Mouse (Mus musculus) naive thymus-derived CD4-positive, alpha-beta T cell, adult 2 months (primary cell): ENCODE results near the gene Hltf.

ENCODE experiments used
- DNase-seq: peaks from one replicate; pipeline ENCODE4 v3.0.0-alpha.2; 2011; ENCODE audit warnings: low read depth

Gene Hltf

GRCm38 (mm10) chr3:20146884-20147395 is 89.3 kb downstream of the Hltf start:
- DNase-seq, result no peak

GRCm38 (mm10) chr3:20147647-20148046 is 90.0 kb downstream of the Hltf start:
- no peak for DNase-seq

GRCm38 (mm10) chr3:20150511-20150910 is 92.9 kb downstream of the Hltf start:
- no peak for DNase-seq

GRCm38 (mm10) chr3:20151651-20152050 is 94.0 kb downstream of the Hltf start:
- no peak for DNase-seq

- peak; percentile 77 for DNase-seq
Observed at GRCm38 (mm10) chr3:20154531-20155367, 97.1 kb downstream of the Hltf start, which contains the start of gene Gyg. TSS of gene Gyg (minus strand) at chr3:20155317.

GRCm38 (mm10) chr3:20155476-20155875 is 97.9 kb downstream of the Hltf start:
- no peak for DNase-seq

GRCm38 (mm10) chr3:20167487-20167886 is 109.9 kb downstream of the Hltf start:
- DNase-seq, result no peak
